Mouse (Mus musculus) mature B cell (primary cell): ENCODE measurements around the gene Hpca.

Source experiments
- in situ Hi-C: fragments of 300-500 bp; cut with MboI; formaldehyde crosslinking; loops from 2 replicates; pipeline ENCODE4 v1.14.3; 2019

Hpca gene

GRCm38 (mm10) chr4:129121569-129122086 lies at the start of gene Hpca:
Hpca (minus strand) TSS chr4:129122036.
- in situ Hi-C loops, result no loop called here

DNA sequence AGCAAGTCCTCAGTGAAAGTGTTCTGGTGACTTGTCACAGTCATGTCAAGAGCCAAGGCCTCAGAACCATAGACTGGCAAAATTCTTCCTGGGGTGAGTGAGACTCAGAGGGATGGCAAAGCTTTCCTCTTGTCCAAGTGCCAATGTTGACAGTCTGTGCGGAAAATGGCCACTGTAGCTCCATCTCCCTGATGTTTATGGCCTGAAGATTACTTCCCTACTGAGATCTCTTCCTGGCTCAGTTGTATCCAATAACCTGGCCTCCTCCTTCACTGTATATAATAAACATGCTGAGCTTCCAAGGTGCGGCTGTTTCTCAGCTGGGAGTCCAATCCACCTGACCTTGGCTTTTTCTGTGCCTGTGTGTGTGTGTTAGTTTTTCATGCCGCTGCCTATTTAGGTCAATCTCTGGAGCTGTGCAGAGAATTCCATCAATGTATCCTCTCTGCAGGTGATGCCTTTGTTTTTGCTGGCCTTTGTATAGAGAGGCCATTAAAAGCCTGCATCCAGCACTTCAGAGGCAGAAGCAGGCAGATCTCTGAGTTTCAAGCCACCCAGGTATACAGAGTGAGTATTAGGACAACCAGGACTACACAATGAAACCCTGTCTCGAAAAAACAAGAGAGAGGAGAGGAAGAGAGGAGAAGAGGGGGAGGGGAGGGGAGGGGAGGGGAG lies 39.9 kb upstream of the Hpca start:
- in situ Hi-C loops, result no loop called here

GRCm38 (mm10) chr4:129161076-129161475 lies 39.2 kb upstream of the Hpca start:
- in situ Hi-C loops, result no loop called here

- in situ Hi-C loops, result no loop called here
These were observed 36.7 kb upstream of the Hpca start for GRCm38 (mm10) chr4:129158549-129158948.

DNA sequence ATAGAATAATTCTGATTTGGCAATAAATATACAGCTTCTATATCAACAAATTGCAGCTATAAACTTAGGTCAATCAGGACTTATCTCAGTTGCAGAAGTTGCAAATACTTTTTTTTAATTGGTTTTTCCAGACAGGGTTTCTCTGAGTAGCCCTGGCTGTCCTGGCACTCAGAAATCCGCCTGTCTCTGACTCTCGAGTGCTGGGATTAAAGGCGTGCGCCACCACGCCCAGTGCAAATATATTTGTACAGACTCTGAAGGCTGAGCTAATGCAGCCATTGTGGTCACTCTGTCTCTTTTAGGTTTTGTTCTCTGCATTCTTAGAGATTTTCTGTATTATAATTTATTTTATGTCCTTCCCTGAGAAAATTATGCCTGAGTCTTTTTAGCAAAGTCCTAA lies 35.7 kb upstream of the Hpca start:
- in situ Hi-C loops, result no loop called here

DNA sequence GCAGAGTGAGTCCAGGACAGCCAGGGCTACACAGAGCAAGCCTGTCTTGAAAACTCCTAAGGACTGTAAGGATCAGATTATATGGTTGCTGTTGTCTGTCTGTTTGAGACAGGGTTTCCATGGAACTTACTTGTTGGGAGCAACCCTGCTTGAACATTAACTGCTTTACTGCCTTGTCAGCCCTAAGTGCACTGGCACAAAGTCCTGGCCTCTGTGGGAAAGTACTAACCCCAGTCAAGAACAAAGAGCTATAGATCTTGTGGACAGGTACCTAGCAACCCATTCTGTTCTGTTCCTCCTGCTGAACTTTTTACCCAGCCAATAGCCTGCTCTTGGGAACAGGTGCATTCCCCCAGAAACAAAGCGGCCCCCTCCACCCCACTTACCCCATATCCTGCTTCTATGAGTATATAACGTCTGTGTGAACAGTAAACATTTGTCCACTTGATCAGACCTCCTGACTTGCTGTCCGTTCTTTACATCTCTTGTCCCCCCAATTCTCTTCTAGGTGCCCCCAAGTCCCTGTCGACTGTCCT lies 29.5 kb upstream of the Hpca start:
- in situ Hi-C loops, result no loop called here

DNA sequence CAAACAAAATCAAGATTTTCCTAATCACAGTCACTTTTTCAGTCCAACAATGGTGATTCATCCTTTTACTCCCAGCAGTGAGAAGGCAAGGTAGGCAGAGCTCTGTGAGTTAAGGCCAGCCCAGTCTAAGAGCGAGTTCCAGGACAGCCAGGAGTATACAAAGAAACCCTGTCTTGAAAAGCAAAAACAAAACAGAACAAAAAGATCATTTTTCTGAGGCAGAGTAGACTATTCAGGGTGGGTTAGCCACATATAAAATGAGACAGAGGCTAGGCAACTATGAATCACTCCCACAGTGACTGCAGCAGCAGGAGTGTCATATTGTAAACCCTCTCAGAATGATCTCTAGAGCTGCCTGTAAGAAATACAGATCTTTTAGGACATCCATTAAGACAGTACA lies 27.5 kb upstream of the Hpca start:
- in situ Hi-C loops, result no loop called here

DNA sequence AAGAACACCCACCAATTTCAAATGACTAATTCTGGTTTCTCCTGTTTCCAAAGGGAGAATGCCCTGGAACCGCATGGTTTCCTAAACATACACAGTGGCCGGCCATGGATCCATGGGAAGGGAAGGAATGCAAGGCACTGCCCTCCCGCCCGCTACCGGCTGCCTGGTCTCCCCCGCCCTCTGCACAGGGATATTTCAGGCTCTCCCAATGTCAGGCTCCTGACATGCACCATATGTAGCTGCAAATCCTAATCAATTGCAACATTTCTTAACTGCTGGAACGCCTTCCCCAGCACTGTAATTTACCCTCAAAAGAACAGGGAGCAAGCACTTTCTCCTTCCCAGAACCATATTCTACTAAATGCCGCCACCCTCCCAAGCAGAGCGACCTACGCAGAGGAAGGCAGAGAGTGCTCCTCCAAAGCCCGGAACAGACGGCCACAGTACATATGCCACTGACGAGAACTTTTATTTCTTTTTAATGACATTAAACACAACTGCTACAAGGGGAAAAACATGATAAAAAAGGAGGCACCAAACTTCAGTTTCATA lies 25.8 kb upstream of the Hpca start:
- in situ Hi-C loops, result no loop called here

- in situ Hi-C loops, result no loop called here
These were observed 24.6 kb upstream of the Hpca start for GRCm38 (mm10) chr4:129146392-129146791.

DNA sequence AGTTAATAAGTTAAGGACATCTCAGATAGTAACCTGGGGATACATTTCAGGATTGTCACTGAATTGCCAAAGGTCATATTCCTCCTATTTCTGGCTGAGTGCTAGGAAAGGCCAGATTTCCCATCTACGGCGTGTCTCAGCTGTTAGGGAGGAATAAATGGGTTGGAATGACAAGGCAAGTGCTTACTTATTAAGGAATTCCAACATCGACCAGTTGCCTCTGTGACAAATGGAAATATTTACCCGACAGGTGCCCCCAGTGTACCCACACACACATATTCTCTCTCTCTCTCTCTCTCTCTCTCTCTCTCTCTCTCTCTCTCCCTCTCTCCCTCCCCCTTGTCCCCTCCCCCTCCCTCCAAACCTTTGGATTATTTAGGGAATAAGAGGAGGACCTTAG lies 24.1 kb upstream of the Hpca start:
- in situ Hi-C loops, result no loop called here

- in situ Hi-C loops, result no loop called here
These were observed 23.6 kb upstream of the Hpca start for GRCm38 (mm10) chr4:129145411-129145810.

DNA sequence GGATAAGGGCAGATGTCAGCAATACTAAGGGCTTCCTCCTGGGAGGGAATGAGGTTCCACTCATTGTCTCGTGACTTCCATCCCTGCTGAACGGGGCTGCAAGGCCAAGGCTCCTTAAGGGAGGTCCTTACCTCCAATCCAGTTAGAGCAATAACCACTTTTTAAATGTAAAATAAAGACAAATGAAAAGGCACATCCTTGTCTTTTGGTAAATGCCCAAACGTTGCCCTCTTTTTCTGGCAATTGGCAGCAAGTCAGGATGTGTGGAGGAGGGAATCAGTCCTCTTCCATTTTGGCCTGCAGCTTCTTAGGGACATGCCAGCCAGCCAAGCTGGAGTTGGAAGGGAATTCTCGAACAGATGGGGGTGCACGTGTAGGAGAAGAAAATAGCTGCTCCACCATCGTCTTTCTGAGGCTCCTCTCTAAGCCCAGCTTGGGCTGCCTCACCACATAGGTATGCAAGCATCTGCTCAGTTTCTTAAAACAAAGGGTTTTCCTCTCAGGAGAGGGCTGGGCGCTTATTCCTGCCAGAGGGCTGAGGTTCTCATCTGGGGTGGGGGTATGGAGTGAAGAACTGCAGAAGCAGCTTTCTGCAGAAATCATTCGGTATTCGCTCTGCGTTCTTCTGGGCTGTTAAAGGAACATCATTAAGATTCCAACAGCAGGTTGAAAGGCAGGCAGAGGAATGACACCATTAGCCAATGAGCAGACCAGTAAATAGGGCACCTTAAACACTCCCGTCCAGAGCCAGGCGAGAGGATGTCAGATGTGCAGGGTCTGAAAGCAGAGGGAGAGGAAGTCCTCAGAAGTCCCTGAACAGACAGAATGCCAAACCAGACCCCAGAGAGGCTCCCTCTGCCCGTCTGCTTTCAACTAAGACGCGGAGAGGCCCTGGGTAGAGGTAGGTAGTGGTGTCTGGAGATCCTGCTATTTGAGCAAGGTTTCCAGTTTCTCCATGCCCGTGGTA lies 22.8 kb upstream of the Hpca start:
- in situ Hi-C loops, result no loop called here

DNA sequence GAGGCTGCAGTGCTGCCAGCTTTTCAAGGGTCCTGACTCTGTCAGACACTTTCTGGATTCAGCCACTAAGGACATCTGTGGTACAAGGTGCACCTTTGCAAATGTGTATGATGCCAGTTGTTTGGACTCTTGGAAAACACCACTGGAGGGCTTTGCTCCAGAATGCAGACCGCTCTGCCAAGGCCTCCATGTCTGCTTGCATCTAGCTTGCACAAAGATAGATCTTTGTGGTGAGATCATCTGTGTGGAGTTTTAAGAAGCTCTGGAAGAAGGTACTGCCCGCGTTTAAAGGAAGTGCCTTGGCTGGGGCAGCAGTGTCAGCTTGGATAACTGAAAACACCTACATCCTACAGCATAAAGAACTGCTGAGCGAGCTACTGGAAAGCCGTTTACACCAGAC lies 21.7 kb upstream of the Hpca start:
- in situ Hi-C loops, result no loop called here

- in situ Hi-C loops, result no loop called here
These were observed 20.7 kb upstream of the Hpca start for GRCm38 (mm10) chr4:129142439-129143045.

DNA sequence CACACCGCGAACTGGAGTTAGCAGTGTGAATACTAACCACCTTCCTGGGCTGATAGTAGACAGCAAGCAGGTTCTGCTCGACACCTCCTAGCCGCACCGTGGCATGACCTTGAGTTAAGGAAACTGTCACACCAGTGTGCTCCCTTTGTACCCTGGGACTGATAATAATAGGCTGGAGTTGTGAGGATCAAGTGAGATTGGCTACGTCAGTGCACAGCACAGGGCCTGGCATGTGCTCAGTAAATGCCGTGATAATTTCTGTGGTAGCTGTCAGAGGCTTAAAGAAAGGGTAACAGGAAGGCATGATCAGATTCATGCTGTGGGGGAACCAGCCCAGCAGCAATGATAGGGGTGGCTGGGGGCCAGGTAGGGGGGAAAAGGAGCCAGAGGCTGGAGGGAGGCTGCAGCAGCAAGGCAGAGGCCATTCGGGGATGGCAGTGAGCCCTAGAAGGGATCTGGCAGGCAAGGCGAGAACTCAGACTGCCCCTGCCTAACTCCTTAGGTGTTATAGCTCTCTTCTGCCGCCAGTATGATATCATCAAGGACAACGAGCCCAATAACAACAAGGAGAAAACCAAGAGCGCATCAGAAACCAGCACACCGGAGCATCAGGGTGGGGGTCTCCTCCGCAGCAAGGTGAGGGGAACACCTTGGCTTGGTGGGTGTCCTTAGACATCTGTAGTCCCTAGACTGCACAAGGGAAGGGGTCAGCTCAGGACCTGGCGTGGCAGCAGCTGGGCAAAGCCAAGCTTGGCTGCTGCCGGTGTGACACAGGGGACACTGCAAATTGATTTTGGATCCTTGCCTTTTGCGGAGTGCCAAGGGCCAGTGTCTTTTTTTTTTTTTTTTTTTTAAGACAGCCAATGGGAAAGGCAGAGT lies 20.0 kb upstream of the Hpca start:
- in situ Hi-C loops, result no loop called here

DNA sequence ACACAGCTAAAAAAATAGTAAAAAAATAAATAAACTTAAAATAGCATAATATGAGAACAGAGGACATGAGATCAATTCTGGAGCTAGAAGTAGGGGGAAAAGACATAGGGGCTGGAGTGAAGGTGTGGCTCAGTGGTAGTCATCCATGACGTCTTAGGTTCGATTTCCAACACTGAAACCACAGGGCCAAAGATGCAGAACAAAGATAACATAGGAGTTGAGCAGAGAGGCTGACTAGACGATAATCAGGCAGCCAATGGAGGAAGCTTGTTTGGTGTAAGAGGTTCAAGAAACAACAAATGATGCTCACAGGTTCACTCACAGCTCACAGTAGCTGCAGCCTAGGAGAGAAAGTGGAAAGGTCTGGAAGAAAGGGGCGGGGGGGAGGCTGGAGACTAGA lies 19.0 kb upstream of the Hpca start:
- in situ Hi-C loops, result no loop called here

DNA sequence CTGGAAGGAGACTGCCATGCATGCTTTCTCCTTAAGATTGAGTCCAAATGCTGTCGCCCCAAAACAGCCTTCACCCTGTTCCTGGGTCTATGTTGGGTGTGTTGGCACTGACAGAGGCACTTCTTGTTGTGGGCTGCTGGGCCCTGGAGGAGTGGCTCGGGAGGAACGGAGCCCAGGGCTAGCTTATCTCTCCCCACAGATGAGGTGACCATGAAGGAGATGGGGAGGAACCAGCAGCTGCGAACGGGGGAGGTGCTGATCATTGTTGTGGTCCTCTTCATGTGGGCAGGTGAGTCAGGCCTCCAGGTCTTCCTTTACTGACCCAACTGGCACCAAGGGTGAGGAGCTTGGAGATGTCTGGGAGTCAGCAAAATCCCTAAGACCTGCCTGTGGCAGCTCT lies 17.8 kb upstream of the Hpca start:
- in situ Hi-C loops, result no loop called here

GRCm38 (mm10) chr4:129137392-129138321 lies 15.8 kb upstream of the Hpca start:
- in situ Hi-C loops, result no loop called here

GRCm38 (mm10) chr4:129136579-129137391 lies 14.9 kb upstream of the Hpca start, which contains the start of gene Fndc5:
Fndc5 (plus strand) TSS chr4:129136999.
- in situ Hi-C loops, result no loop called here
